Mouse (Mus musculus): ENCODE measurements around the gene Kbtbd2. TPM values are rescaled to one million over a fixed set of nuclear protein-coding genes. Genes with fewer than 3 reads are reported as not detected.
A peak's percentile ranks its signal among the peaks of the same experiment; 100 is the strongest.

Gene Kbtbd2
- total RNA-seq (2021) = 10 to 100 TPM; 18.9 to 21.4 TPM
- long read RNA-seq, experiment 1, transcript Kbtbd2-202 (4 exons, 3,816 nt) = major isoform, 6 of 8 reads
- long read RNA-seq, experiment 1, partial matches to known transcripts = 0 of 8 reads
- long read RNA-seq, experiment 1, other reads (novel, unspliced or antisense) = 2 of 8 reads
- long read RNA-seq, experiment 2, transcript Kbtbd2-202 (4 exons, 3,816 nt) = major isoform, 9 of 16 reads
- long read RNA-seq, experiment 2, partial matches to known transcripts = 4 of 16 reads
- long read RNA-seq, experiment 2, other reads (novel, unspliced or antisense) = 1 of 16 reads

- DNase-seq = peak; percentile 94
Observed at GRCm38 (mm10) chr6:56797311-56798151, at the start of gene Kbtbd2. Gene Kbtbd2 (minus strand): TSS chr6:56797813.

- DNase-seq = no peak
Observed at GRCm38 (mm10) chr6:56844365-56844764, 46.8 kb upstream of the Kbtbd2 start.

GRCm38 (mm10) chr6:56843229-56843628 lies 45.6 kb upstream of the Kbtbd2 start:
- no peak for DNase-seq

GRCm38 (mm10) chr6:56837621-56838020 lies 40.0 kb upstream of the Kbtbd2 start:
- no peak for DNase-seq

- no peak for DNase-seq
Observed at GRCm38 (mm10) chr6:56837166-56837565, 39.6 kb upstream of the Kbtbd2 start.

GRCm38 (mm10) chr6:56835532-56835931 lies 37.9 kb upstream of the Kbtbd2 start:
- DNase-seq = no peak

- no peak for DNase-seq
Observed at GRCm38 (mm10) chr6:56834769-56835168, 37.2 kb upstream of the Kbtbd2 start.

- no peak for DNase-seq
Observed at GRCm38 (mm10) chr6:56832830-56833229, 35.2 kb upstream of the Kbtbd2 start.

GRCm38 (mm10) chr6:56832407-56832796 lies 34.8 kb upstream of the Kbtbd2 start:
- DNase-seq = no peak

GRCm38 (mm10) chr6:56831697-56832406 lies 34.2 kb upstream of the Kbtbd2 start, which contains the start of gene Fkbp9:
Gene Fkbp9 (plus strand): TSS chr6:56832059.
- peak; percentile 87 for DNase-seq

GRCm38 (mm10) chr6:56825657-56826056 lies 28.0 kb upstream of the Kbtbd2 start:
- DNase-seq = no peak

GRCm38 (mm10) chr6:56819124-56819487 lies 21.5 kb upstream of the Kbtbd2 start:
- no peak for DNase-seq

- no peak for DNase-seq
Observed at GRCm38 (mm10) chr6:56818436-56819123, 21.0 kb upstream of the Kbtbd2 start.

- no peak for DNase-seq
Observed at GRCm38 (mm10) chr6:56813332-56813731, 15.7 kb upstream of the Kbtbd2 start.

- no peak for DNase-seq
Observed at GRCm38 (mm10) chr6:56808656-56809055, 11.0 kb upstream of the Kbtbd2 start.

GRCm38 (mm10) chr6:56806195-56806594 lies 8.6 kb upstream of the Kbtbd2 start:
- DNase-seq = no peak

GRCm38 (mm10) chr6:56805026-56805425 lies 7.4 kb upstream of the Kbtbd2 start:
- no peak for DNase-seq

- DNase-seq = no peak
Observed at GRCm38 (mm10) chr6:56798152-56798465, 496 bp upstream of the Kbtbd2 start.

- DNase-seq = no peak
Observed at GRCm38 (mm10) chr6:56796668-56797141, 908 bp downstream of the Kbtbd2 start.

- DNase-seq = no peak
Observed at GRCm38 (mm10) chr6:56796232-56796631, 1.4 kb downstream of the Kbtbd2 start.

GRCm38 (mm10) chr6:56794834-56795233 lies 2.8 kb downstream of the Kbtbd2 start:
- DNase-seq = no peak

GRCm38 (mm10) chr6:56789336-56789735 lies 8.3 kb downstream of the Kbtbd2 start:
- DNase-seq = no peak
